Comparison of ENCODE assay signal across 8 mouse cellular contexts in genomic region chr13:37519948-37520347, GRCm38 (mm10).
DNase-seq lines count a peak whose midpoint lies in the region; ATAC-seq and TF ChIP-seq lines count a peak whose summit lies in the region.
"Had no signal": no experiment of that assay in that cellular context is flagged by ENCODE, and none has a peak within 500 bp of the region (broad histone marks: within the 10 kb centered on the region; RNA-seq: fewer than 3 reads in every experiment).

No protein-coding gene starts in this region.

- no peak overlapping the region for H3K27ac ChIP-seq in lung, embryonic 14.5 days (ENCODE audit: low read depth)
- H3K27ac ChIP-seq in MEL (ENCODE audit: control insufficient read depth, low read depth, low read length): no peak overlapping the region
- no peak overlapping the region for H3K27ac ChIP-seq in small intestine, adult 2 months (ENCODE audit: insufficient read depth, low read depth, low read length)
- no peak overlapping the region for H3K27ac ChIP-seq in cerebellum, adult 2 months (ENCODE audit: insufficient read depth, low read length)
- H3K27ac ChIP-seq: embryonic facial prominence, embryonic 13.5 days had no signal

- ATAC-seq in lung, embryonic 14.5 days (ENCODE audit: insufficient read depth): no peak

- peak; percentile 66 for TF ChIP-seq RAD21 in MEL (IDR thresholded peaks at IDR 0.05; ENCODE audit: low read depth, low read length)

- H3K4me1 ChIP-seq in lung, embryonic 14.5 days (ENCODE audit: insufficient read depth): peaks cover 1% of the 10 kb centered on the region; the same call in 1 of the 2 replicates
- H3K4me1 ChIP-seq in MEL (ENCODE audit: control insufficient read depth in 1 of 2, insufficient read depth in 2 of 2, low read length in 2 of 2): no peaks in the 10 kb centered on the region
- H3K4me1 ChIP-seq in small intestine, adult 2 months (ENCODE audit: control insufficient read depth, insufficient read depth, insufficient read length, low read length): peaks cover 6% of the 10 kb centered on the region; the same call in 1 of the 2 replicates
- no peaks in the 10 kb centered on the region for H3K4me1 ChIP-seq in cerebellum, adult 2 months (ENCODE audit: control insufficient read depth, insufficient read depth, low read length)

- TF ChIP-seq EP300 in MEL (IDR thresholded peaks at IDR 0.05; ENCODE audit: low read depth in 1 of 2, low read length in 2 of 2): no peak

- WGBS in lung, embryonic 14.5 days: 67% methylated on average over 3 of the region's 3 CpGs
- 88% methylated on average over 3 of the region's 3 CpGs for WGBS in small intestine, adult 2 months
- WGBS in cerebellum, adult 2 months: 82% methylated on average over 3 of the region's 3 CpGs

- no peak overlapping the region for H3K4me3 ChIP-seq in lung, embryonic 14.5 days (ENCODE audit: low read depth, low read length)
- H3K4me3 ChIP-seq in MEL (ENCODE audit: control insufficient read depth in 1 of 2, insufficient read depth in 1 of 2, low read depth in 2 of 2, low read length in 2 of 2): no peak overlapping the region
- no peak overlapping the region for H3K4me3 ChIP-seq in small intestine, adult 2 months (ENCODE audit: low read depth, low read length)
- H3K4me3 ChIP-seq in cerebellum, adult 2 months (replicated peaks; ENCODE audit: insufficient read depth, low read depth, low read length): no peak overlapping the region
- H3K4me3 ChIP-seq: embryonic facial prominence, embryonic 13.5 days had no signal

- H3K9ac ChIP-seq in lung, embryonic 14.5 days: no peak overlapping the region
- no peak overlapping the region for H3K9ac ChIP-seq in MEL (ENCODE audit: control insufficient read depth, low read depth, low read length, poor library complexity, severe bottlenecking)
- H3K9ac ChIP-seq: embryonic facial prominence, embryonic 13.5 days had no signal

- no peaks in the 10 kb centered on the region for H3K9me3 ChIP-seq in lung, embryonic 14.5 days (ENCODE audit: low read depth, low read length)
- H3K9me3 ChIP-seq in MEL (replicated peaks; ENCODE audit: insufficient read depth, low read length): no peaks in the 10 kb centered on the region
- H3K9me3 ChIP-seq: embryonic facial prominence, embryonic 13.5 days had no signal

- peak; percentile 73 for DNase-seq in lung, embryonic 14.5 days
- no peak for DNase-seq in lung, postnatal 10 days
- peak; percentile 83 for DNase-seq in MEL (ENCODE audit: low read depth, low spot score)
- DNase-seq in c-Kit-positive CD71-negative TER-119-negative erythroid progenitor cells, embryonic 14.5 days (ENCODE audit: low read depth): peak; percentile 70
- DNase-seq in cerebellum, adult 2 months: no peak
- no peak for DNase-seq in gastrocnemius, postnatal 14 days

- H3K27me3 ChIP-seq in lung, embryonic 14.5 days (ENCODE audit: insufficient read depth, low read length): no peaks in the 10 kb centered on the region
- H3K27me3 ChIP-seq in MEL (ENCODE audit: control insufficient read depth in 1 of 2, insufficient read depth in 2 of 2, low read length in 2 of 2): peaks cover 0 to 5% of the 10 kb centered on the region in 2 experiments; a peak in 2 of 4 replicates
- no peaks in the 10 kb centered on the region for H3K27me3 ChIP-seq in small intestine, adult 2 months (ENCODE audit: control insufficient read depth, insufficient read depth, low read length)
- no peaks in the 10 kb centered on the region for H3K27me3 ChIP-seq in cerebellum, adult 2 months (ENCODE audit: control insufficient read depth, insufficient read depth, low read length)
- H3K27me3 ChIP-seq: embryonic facial prominence, embryonic 13.5 days had no signal

- intact Hi-C loops in gastrocnemius, postnatal 14 days (cut with DNase I; ENCODE audit: low total_unique reads): no loop called here

- peak; percentile 57 for TF ChIP-seq CTCF in lung, embryonic 14.5 days (IDR thresholded peaks at IDR 0.05; ENCODE audit: low read depth)
- peak; percentile 8 to 76 (median 64); a peak in 4 of 6 replicates for TF ChIP-seq CTCF in MEL (IDR thresholded peaks at IDR 0.05 in 2 of 3, conservative IDR thresholded peaks at IDR 0.05 in 1 of 3; ENCODE audit: control insufficient read depth in 1 of 3, insufficient read depth in 1 of 3, low read depth in 2 of 3, low read length in 3 of 3, poor library complexity in 1 of 3, severe bottlenecking in 1 of 3)
- peak; percentile 39; the same call in 1 of the 2 replicates for TF ChIP-seq CTCF in small intestine, adult 2 months (IDR thresholded peaks at IDR 0.05; ENCODE audit: extremely low read depth, insufficient read length, insufficient replicate concordance, low read depth, low read length)
- no peak for TF ChIP-seq CTCF in cerebellum, adult 2 months (IDR thresholded peaks at IDR 0.05; ENCODE audit: borderline replicate concordance, insufficient read depth, low read depth, low read length)

- no peaks in the 10 kb centered on the region for H3K79me2 ChIP-seq in MEL (ENCODE audit: control insufficient read depth, insufficient read depth, low read length, poor library complexity)

- no peak for TF ChIP-seq POLR2A in MEL (IDR thresholded peaks at IDR 0.05; ENCODE audit: control insufficient read depth in 1 of 2, insufficient read depth in 1 of 2, low read depth in 1 of 2, low read length in 2 of 2, poor library complexity in 1 of 2)
- no peak for TF ChIP-seq POLR2A in small intestine, adult 2 months (IDR thresholded peaks at IDR 0.05; ENCODE audit: low read depth, low read length)
- TF ChIP-seq POLR2A in cerebellum, adult 2 months (IDR thresholded peaks at IDR 0.05; ENCODE audit: borderline replicate concordance, insufficient read depth, low read length): no peak

- H3K4me2 ChIP-seq in lung, embryonic 14.5 days: no peak overlapping the region
- H3K4me2 ChIP-seq: embryonic facial prominence, embryonic 13.5 days had no signal

- no peaks in the 10 kb centered on the region for H3K36me3 ChIP-seq in lung, embryonic 14.5 days (ENCODE audit: insufficient read depth)
- no peaks in the 10 kb centered on the region for H3K36me3 ChIP-seq in MEL (ENCODE audit: control insufficient read depth in 1 of 2, insufficient read depth in 2 of 2, low read length in 2 of 2)
- H3K36me3 ChIP-seq in small intestine, adult 2 months (ENCODE audit: control insufficient read depth, insufficient read depth, low read length): no peaks in the 10 kb centered on the region
- H3K36me3 ChIP-seq: embryonic facial prominence, embryonic 13.5 days had no signal

TF ChIP-seq in MEL, 35 proteins besides CTCF, POLR2A, EP300 and RAD21:
- TF ChIP-seq ZC3H11A (IDR thresholded peaks at IDR 0.05; ENCODE audit: low read depth, low read length) (peak; percentile 77), USF2 (IDR thresholded peaks at IDR 0.05; ENCODE audit: borderline replicate concordance in 1 of 2, insufficient read depth in 1 of 2, low read depth in 1 of 2, low read length in 2 of 2) (no peak), SMC3 (IDR thresholded peaks at IDR 0.05; ENCODE audit: low read depth, low read length) (peak; percentile 91)

Comparison
In these comparisons a context has a peak if more than half of its experiments do, and no peak if none do; other contexts are left out.
1. DNase-seq: peak in lung, embryonic 14.5 days (single experiment), MEL (single experiment) and c-Kit-positive CD71-negative TER-119-negative erythroid progenitor cells, embryonic 14.5 days (single experiment); none in lung, postnatal 10 days (single experiment), cerebellum, adult 2 months (0 of 2) and gastrocnemius, postnatal 14 days (single experiment).